8 mouse cellular contexts compared by ENCODE assay signal in the genomic region with DNA sequence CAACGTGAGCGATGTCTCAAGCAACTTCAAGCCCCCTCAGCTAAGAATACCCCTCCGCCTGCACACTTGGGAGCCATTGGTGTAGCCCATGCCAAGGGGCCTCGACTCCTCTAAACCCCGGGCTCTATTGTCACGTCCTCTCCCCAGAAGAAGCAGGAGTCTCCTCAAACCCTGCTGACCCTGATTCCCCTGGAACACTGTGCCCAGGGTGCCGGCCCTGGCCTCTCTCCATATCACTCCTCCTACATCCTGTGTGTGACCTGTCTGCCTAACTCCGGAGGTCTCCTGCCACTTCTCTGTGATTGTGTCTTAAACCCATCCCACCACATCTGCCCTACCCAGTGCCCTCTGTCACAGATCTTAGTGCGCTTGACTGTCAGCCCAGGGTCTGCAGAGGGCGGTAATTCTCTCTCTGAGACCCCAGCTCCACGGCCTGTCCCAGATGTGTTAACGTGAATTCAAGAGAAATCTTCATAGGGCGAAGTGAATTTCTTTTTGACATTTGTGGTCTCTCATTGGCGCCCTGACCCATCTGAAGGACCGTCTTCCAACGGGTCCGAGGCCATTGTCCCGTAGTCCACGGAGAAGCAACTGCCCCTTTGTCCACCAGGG. TPM values are rescaled to one million over a fixed set of nuclear protein-coding genes. Genes with fewer than 3 reads are reported as not detected.
DNase-seq lines count a peak whose midpoint lies in the region; ATAC-seq and TF ChIP-seq lines count a peak whose summit lies in the region.

No protein-coding gene starts in this region.

- no peak overlapping the region for H3K27ac ChIP-seq in embryonic facial prominence, embryonic 13.5 days
- peak overlapping the region; percentile 83 for H3K27ac ChIP-seq in intestine, embryonic 14.5 days (ENCODE audit: low read depth)
- H3K27ac ChIP-seq in neural tube, embryonic 12.5 days, result no peak overlapping the region

- no peak for TF ChIP-seq POLR2A in lung, adult 2 months (IDR thresholded peaks at IDR 0.05; ENCODE audit: borderline replicate concordance, extremely low read depth, low read depth, low read length)

- no peak for ATAC-seq in embryonic facial prominence, embryonic 13.5 days (ENCODE audit: insufficient number of reproducible peaks, insufficient read depth, low FRiP score, low TSS enrichment, low read depth)
- ATAC-seq in intestine, embryonic 14.5 days (replicated peaks; ENCODE audit: low FRiP score, low TSS enrichment, low read depth), result no peak
- no peak for ATAC-seq in neural tube, embryonic 12.5 days (ENCODE audit: low FRiP score, low read depth)

- H3K9me3 ChIP-seq in embryonic facial prominence, embryonic 13.5 days, result no peaks in the 10 kb centered on the region
- H3K9me3 ChIP-seq in intestine, embryonic 14.5 days (ENCODE audit: control insufficient read depth, low read length), result no peaks in the 10 kb centered on the region
- no peaks in the 10 kb centered on the region for H3K9me3 ChIP-seq in neural tube, embryonic 12.5 days

- H3K36me3 ChIP-seq in embryonic facial prominence, embryonic 13.5 days, result no peaks in the 10 kb centered on the region
- no peaks in the 10 kb centered on the region for H3K36me3 ChIP-seq in intestine, embryonic 14.5 days (ENCODE audit: control insufficient read depth, insufficient read depth, low read length)
- H3K36me3 ChIP-seq in neural tube, embryonic 12.5 days, result no peaks in the 10 kb centered on the region

- peak overlapping the region; percentile 94 for H3K4me2 ChIP-seq in embryonic facial prominence, embryonic 13.5 days
- peak overlapping the region; percentile 94 for H3K4me2 ChIP-seq in intestine, embryonic 14.5 days (ENCODE audit: low read length)
- peak overlapping the region; percentile 95 for H3K4me2 ChIP-seq in neural tube, embryonic 12.5 days (replicated peaks)

- peaks cover 22% of the 10 kb centered on the region for H3K4me1 ChIP-seq in lung, adult 2 months (ENCODE audit: control insufficient read depth, insufficient read depth, low read length)
- peaks cover 34% of the 10 kb centered on the region for H3K4me1 ChIP-seq in embryonic facial prominence, embryonic 13.5 days
- peaks cover 26% of the 10 kb centered on the region for H3K4me1 ChIP-seq in intestine, embryonic 14.5 days (replicated peaks; ENCODE audit: control insufficient read depth, insufficient read depth, low read length)
- peaks cover 39% of the 10 kb centered on the region for H3K4me1 ChIP-seq in neural tube, embryonic 12.5 days

- peak overlapping the region; percentile 73 for H3K9ac ChIP-seq in embryonic facial prominence, embryonic 13.5 days
- peak overlapping the region; percentile 60 for H3K9ac ChIP-seq in intestine, embryonic 14.5 days (ENCODE audit: low read length)
- H3K9ac ChIP-seq in neural tube, embryonic 12.5 days, result peak overlapping the region; percentile 67

- no peak for DNase-seq in lung, adult 2 months
- no peak for DNase-seq in lung, postnatal 14 days
- DNase-seq in intestine, embryonic 14.5 days (ENCODE audit: low spot score), result no peak
- DNase-seq in left cerebral cortex, adult 8-10 months (ENCODE audit: low spot score in 2 of 2), result no peak
- no peak for DNase-seq in ovary, postnatal 36 days (ENCODE audit: low spot score)
- no peak for DNase-seq in urinary bladder, postnatal 10 days (ENCODE audit: low spot score)

- 0 out of 2 replicates have a peak, but pooled peaks have one; percentile 14 for TF ChIP-seq CTCF in lung, adult 2 months (IDR thresholded peaks at IDR 0.05; ENCODE audit: insufficient read depth, low read length)

- peak overlapping the region; percentile 73 for H3K4me3 ChIP-seq in lung, adult 2 months (replicated peaks; ENCODE audit: extremely low read depth, low read depth, low read length)
- peak overlapping the region; percentile 62 for H3K4me3 ChIP-seq in embryonic facial prominence, embryonic 13.5 days
- H3K4me3 ChIP-seq in intestine, embryonic 14.5 days (ENCODE audit: low read depth, low read length), result peak overlapping the region; percentile 65
- H3K4me3 ChIP-seq in neural tube, embryonic 12.5 days, result peak overlapping the region; percentile 64

- WGBS in lung, adult 2 months, result 32% methylated on average over 19 of the region's 19 CpGs
- WGBS in embryonic facial prominence, embryonic 13.5 days, result 22% methylated on average over 19 of the region's 19 CpGs
- WGBS in intestine, embryonic 14.5 days, result 20% methylated on average over 19 of the region's 19 CpGs
- 20% methylated on average over 19 of the region's 19 CpGs for WGBS in neural tube, embryonic 12.5 days

- peaks cover 61% of the 10 kb centered on the region for H3K27me3 ChIP-seq in embryonic facial prominence, embryonic 13.5 days
- H3K27me3 ChIP-seq in intestine, embryonic 14.5 days (replicated peaks; ENCODE audit: control insufficient read depth, insufficient read depth, low read length), result peaks cover 15% of the 10 kb centered on the region
- H3K27me3 ChIP-seq in neural tube, embryonic 12.5 days (replicated peaks), result peaks cover 48% of the 10 kb centered on the region

RNA-seq across cellular contexts. Expression of gene Zbtb42, which starts 0.6 kb away (rescaled TPM):
- polyA plus RNA-seq in lung, adult 2 months (2012; rRNA removed), result 40.9 and 51.2 TPM in 2 replicates
- polyA plus RNA-seq in embryonic facial prominence, embryonic 13.5 days (2015; fragmentation: Nextera tagmentation; extraction: Ambion mirVana), result 2.3 and 3.1 TPM in 2 replicates
- polyA plus RNA-seq in intestine, embryonic 14.5 days (2014; fragmentation: Nextera tagmentation; extraction: Ambion mirVana), result 9.4 and 9.8 TPM in 2 replicates
- polyA plus RNA-seq in neural tube, embryonic 12.5 days (2016; fragmentation: Nextera tagmentation; extraction: Ambion mirVana), result 4.0 and 5.4 TPM in 2 replicates
- total RNA-seq in left cerebral cortex, adult 8-10 months (2022), result 1 to 10 TPM in 2 of 4 experiments, under 1 TPM in 2; 0.81 to 1.7 (median 1.1) TPM

RNA-seq across cellular contexts. Expression of gene Akt1, which starts 3.4 kb away (rescaled TPM):
- polyA plus RNA-seq in lung, adult 2 months (2012; rRNA removed), result 166 and 187 TPM in 2 replicates
- polyA plus RNA-seq in embryonic facial prominence, embryonic 13.5 days (2015; fragmentation: Nextera tagmentation; extraction: Ambion mirVana), result 49.7 and 60.0 TPM in 2 replicates
- 56.2 and 58.8 TPM in 2 replicates for polyA plus RNA-seq in intestine, embryonic 14.5 days (2014; fragmentation: Nextera tagmentation; extraction: Ambion mirVana)
- 184 and 201 TPM in 2 replicates for polyA plus RNA-seq in neural tube, embryonic 12.5 days (2016; fragmentation: Nextera tagmentation; extraction: Ambion mirVana)
- 100 to 1,000 TPM; 158 to 174 (median 171) TPM for total RNA-seq in left cerebral cortex, adult 8-10 months (2022)

RNA-seq across cellular contexts. Expression of gene Siva1, which starts 33.6 kb away (rescaled TPM):
- 58.6 and 66.5 TPM in 2 replicates for polyA plus RNA-seq in lung, adult 2 months (2012; rRNA removed)
- polyA plus RNA-seq in embryonic facial prominence, embryonic 13.5 days (2015; fragmentation: Nextera tagmentation; extraction: Ambion mirVana), result 249 and 252 TPM in 2 replicates
- polyA plus RNA-seq in intestine, embryonic 14.5 days (2014; fragmentation: Nextera tagmentation; extraction: Ambion mirVana), result 315 and 324 TPM in 2 replicates
- polyA plus RNA-seq in neural tube, embryonic 12.5 days (2016; fragmentation: Nextera tagmentation; extraction: Ambion mirVana), result 108 and 130 TPM in 2 replicates
- total RNA-seq in left cerebral cortex, adult 8-10 months (2022), result 10 to 100 TPM; 16.8 to 26.8 (median 23.8) TPM

RNA-seq across cellular contexts. Expression of gene Cep170b, which starts 42.2 kb away (rescaled TPM):
- 68.2 and 73.2 TPM in 2 replicates for polyA plus RNA-seq in lung, adult 2 months (2012; rRNA removed)
- polyA plus RNA-seq in embryonic facial prominence, embryonic 13.5 days (2015; fragmentation: Nextera tagmentation; extraction: Ambion mirVana), result 13.8 and 16.7 TPM in 2 replicates
- polyA plus RNA-seq in intestine, embryonic 14.5 days (2014; fragmentation: Nextera tagmentation; extraction: Ambion mirVana), result 15.9 and 18.3 TPM in 2 replicates
- 22.2 and 23.2 TPM in 2 replicates for polyA plus RNA-seq in neural tube, embryonic 12.5 days (2016; fragmentation: Nextera tagmentation; extraction: Ambion mirVana)
- 100 to 1,000 TPM; 252 to 327 (median 295) TPM for total RNA-seq in left cerebral cortex, adult 8-10 months (2022)

RNA-seq across cellular contexts. Expression of gene Adssl1, which starts 58.2 kb away (rescaled TPM):
- polyA plus RNA-seq in lung, adult 2 months (2012; rRNA removed), result 33.3 and 39.0 TPM in 2 replicates
- polyA plus RNA-seq in embryonic facial prominence, embryonic 13.5 days (2015; fragmentation: Nextera tagmentation; extraction: Ambion mirVana), result 4.3 and 4.4 TPM in 2 replicates
- 1.8 and 2.0 TPM in 2 replicates for polyA plus RNA-seq in intestine, embryonic 14.5 days (2014; fragmentation: Nextera tagmentation; extraction: Ambion mirVana)
- 3.2 and 3.7 TPM in 2 replicates for polyA plus RNA-seq in neural tube, embryonic 12.5 days (2016; fragmentation: Nextera tagmentation; extraction: Ambion mirVana)
- total RNA-seq in left cerebral cortex, adult 8-10 months (2022), result 10 to 100 TPM; 21.8 to 41.0 (median 28.6) TPM
